Mouse (Mus musculus) C2C12 (cell line): ENCODE measurements around the gene Rem1. TPM values are rescaled to one million over a fixed set of nuclear protein-coding genes. Genes with fewer than 3 reads are reported as not detected.
"Not testable (repeated sequence)": the region's sequence is repeated elsewhere in the genome, so short reads cannot be mapped to it uniquely, and the experiment has no call there.

Experiments
- H3K27me3 ChIP-seq: one replicate; pipeline ENCODE4 v1.6.1; 2011; ENCODE audit not compliant: control insufficient read depth, insufficient read depth, insufficient read length
- H3K36me3 ChIP-seq: one replicate; pipeline ENCODE4 v1.6.1; 2011; ENCODE audit not compliant: control insufficient read depth, insufficient read depth
- H3K4me3 ChIP-seq: one replicate; pipeline ENCODE4 v1.5.1; 2011; ENCODE audit warnings: mild to moderate bottlenecking, control low read depth; ENCODE audit not compliant: poor library complexity, insufficient read depth, severe bottlenecking
- H3K79me2 ChIP-seq: one replicate; pipeline ENCODE4 v1.6.1; 2011; ENCODE audit not compliant: control insufficient read depth, insufficient read depth
- H3K79me3 ChIP-seq: one replicate; pipeline ENCODE4 v1.6.1; 2011; ENCODE audit warnings: low read depth, control low read depth
- H3ac ChIP-seq: one replicate; pipeline ENCODE3; 2011; ENCODE audit warnings: low read depth; ENCODE audit not compliant: control insufficient read depth, insufficient read length
- CEBPB ChIP-seq: IDR thresholded peaks from one replicate; pipeline ENCODE4 v1.6.1; 2011; ENCODE audit warnings: low read depth, mild to moderate bottlenecking, control low read depth, moderate library complexity
- CTCF ChIP-seq: IDR thresholded peaks from one replicate; pipeline ENCODE4 v1.5.1; 2011; ENCODE audit not compliant: control insufficient read depth, insufficient read depth, insufficient read length
- FOSL1 ChIP-seq: IDR thresholded peaks from one replicate; pipeline ENCODE4 v1.8.0; 2011; ENCODE audit warnings: mild to moderate bottlenecking, low read length; ENCODE audit not compliant: poor library complexity, insufficient read depth, severe bottlenecking
- MAX ChIP-seq: IDR thresholded peaks from one replicate; pipeline ENCODE4 v1.6.1; 2011; ENCODE audit warnings: mild to moderate bottlenecking, control low read depth
- MYOD1 ChIP-seq: IDR thresholded peaks from one replicate; pipeline ENCODE4 v1.6.1; 2011; ENCODE audit warnings: low read depth; ENCODE audit not compliant: control insufficient read depth, insufficient read length
- MYOG ChIP-seq: IDR thresholded peaks from one replicate; pipeline ENCODE4 v1.6.1; 2011; ENCODE audit not compliant: control insufficient read depth, insufficient read length; ENCODE audit errors: extremely low read depth
- USF1 ChIP-seq: IDR thresholded peaks from one replicate; pipeline ENCODE4 v1.6.1; 2011; ENCODE audit warnings: low read depth, mild to moderate bottlenecking, control low read depth, moderate library complexity
- polyA plus RNA-seq: library from polyadenylated mRNA; unstranded; fragments of >200 nt; fragmentation: generic; extraction: Trizol; gene quantifications from one replicate; pipeline ENCODE4 v1.2.1, GENCODE M21; 2012; ENCODE audit warnings: missing spikeins

The Rem1 gene
- polyA plus RNA-seq, 1 experiment: 38.7 TPM

DNA sequence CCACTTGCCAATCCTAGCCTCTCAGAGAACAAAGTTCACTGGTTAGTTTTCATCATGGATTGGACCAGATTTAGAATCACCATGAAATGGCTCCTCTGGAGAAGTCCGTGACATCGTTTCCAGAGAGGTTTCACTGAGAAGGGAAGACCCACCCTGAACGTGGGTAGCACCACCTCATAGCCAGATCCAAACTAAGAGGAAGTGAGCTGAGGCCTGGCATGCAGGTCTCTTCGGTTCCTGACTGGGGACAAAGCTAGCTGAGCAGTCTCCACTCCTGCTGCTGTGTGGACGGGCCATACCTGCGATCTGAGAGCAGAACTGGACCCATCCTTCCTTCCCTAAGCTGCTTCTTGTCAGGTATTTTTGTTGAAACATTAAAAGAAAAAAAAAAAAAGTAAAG lies 34.4 kb downstream of the Rem1 start:
- no peaks in the 10 kb centered on the region for H3K36me3 ChIP-seq
- H3K27me3 ChIP-seq: no peaks in the 10 kb centered on the region
- TF ChIP-seq MYOG (no peak), FOSL1 (no peak), MAX (no peak), USF1 (no peak), CEBPB (no peak), MYOD1 (no peak), CTCF (no peak)

DNA sequence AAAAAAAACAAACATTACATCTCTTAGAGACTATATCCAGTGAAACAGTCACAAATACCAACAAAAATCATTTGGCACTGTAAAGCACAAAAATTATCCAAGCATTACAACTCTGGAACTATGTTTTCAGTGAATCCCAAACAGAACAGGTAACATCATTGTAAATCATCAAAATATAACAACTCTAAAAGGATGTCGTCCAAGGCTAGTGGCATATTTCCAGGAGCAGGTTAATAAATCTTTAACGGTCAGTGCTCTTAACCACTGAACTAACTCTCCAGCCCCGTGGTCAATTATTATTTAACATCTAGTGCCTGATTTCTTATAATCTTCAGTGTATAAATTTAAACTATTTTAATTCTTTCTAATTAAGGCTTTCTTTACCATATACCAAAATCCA lies 39.4 kb downstream of the Rem1 start:
- H3K4me3 ChIP-seq, H3K27me3 ChIP-seq, H3K36me3 ChIP-seq, H3ac ChIP-seq: not testable (repeated sequence)
- H3K79me2 ChIP-seq: peaks cover 20% of the 10 kb centered on the region
- peaks cover 17% of the 10 kb centered on the region for H3K79me3 ChIP-seq

More for the DNA sequence above, 34.4 kb downstream of the Rem1 start:
- no peaks in the 10 kb centered on the region for H3K79me3 ChIP-seq
- H3K79me2 ChIP-seq: no peaks in the 10 kb centered on the region
- H3ac ChIP-seq: no peak overlapping the region
- no peak overlapping the region for H3K4me3 ChIP-seq

DNA sequence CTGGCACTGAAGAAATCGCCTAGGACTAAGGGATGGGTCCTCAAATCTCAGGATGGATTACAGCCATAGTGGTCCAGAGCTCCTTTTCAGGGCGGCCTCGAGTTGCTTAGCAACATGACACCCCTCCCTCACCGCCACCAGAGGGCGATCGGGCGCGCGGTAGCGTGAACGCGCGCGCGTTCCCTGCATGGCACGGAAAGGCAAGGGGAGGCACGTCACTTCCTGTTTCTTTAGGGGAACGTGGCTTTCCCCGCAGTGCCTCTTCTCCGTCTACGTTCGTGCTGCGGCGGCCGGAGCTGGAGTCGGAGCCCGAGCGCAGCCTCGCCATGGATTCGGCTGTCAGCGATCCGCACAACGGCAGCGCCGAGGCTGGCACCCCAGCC lies 42.5 kb downstream of the Rem1 start, which contains the start of gene H13:
Gene H13 (plus strand): TSS at position 206 of the 383 bp plus-strand sequence.
- peak within 1 kb of the TSS; percentile 79 for H3ac ChIP-seq
- H3K36me3 ChIP-seq: peaks cover 27% of the 10 kb centered on the region
- H3K27me3 ChIP-seq: no peaks in the 10 kb centered on the region
- peaks cover 47% of the 10 kb centered on the region for H3K79me3 ChIP-seq
- TF ChIP-seq MAX (peak; percentile 94), MYOD1 (no peak), CTCF (peak; percentile 96)
- H3K79me2 ChIP-seq: peaks cover 51% of the 10 kb centered on the region
- peak within 1 kb of the TSS; percentile 97 for H3K4me3 ChIP-seq

DNA sequence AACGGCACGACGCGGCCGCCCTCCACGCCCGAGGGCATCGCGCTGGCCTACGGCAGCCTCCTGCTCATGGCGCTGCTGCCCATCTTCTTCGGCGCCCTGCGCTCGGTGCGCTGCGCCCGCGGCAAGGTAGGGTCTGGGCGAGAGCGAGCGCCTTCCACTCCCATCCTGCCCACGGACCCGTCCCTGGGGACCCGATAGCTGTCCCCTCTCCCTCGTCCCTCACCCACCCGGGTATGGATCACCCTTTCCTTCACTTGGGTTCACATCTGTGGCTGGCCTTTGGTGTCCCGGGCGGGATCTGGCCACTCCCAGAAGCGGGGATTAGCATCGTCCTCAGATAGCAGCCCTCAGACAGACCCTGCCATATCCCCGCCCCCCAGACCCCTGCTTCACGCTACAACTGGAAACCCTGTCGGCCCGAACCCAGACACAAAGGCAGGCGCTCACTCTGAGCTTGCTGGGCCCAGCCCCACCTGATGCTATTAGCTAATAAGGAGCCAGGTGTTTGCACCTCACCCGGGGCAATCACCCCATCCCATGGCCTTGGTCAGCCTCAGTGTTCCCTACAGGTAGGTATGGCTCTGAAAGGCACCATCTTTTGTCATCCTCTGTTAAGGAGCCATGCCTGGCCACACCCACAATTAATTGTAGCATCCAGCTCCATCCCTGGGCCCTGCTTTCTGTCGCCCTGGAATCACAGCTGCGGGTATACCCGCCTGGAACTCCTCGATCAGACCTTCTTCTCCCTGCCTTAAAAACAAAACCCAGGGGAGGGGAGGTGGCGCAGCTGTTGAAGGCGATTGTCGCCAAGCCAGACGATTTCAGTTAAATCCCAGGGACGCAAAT lies 43.1 kb downstream of the Rem1 start:
- peaks cover 51% of the 10 kb centered on the region for H3K79me3 ChIP-seq
- H3K36me3 ChIP-seq: peaks cover 32% of the 10 kb centered on the region
- no peak for TF ChIP-seq MYOG
- no peak for TF ChIP-seq CEBPB
- TF ChIP-seq USF1: no peak
- TF ChIP-seq CTCF: no peak
- TF ChIP-seq MAX: no peak
- TF ChIP-seq MYOD1: no peak
- no peak for TF ChIP-seq FOSL1
- H3K4me3 ChIP-seq: peak overlapping the region; percentile 97
- peaks cover 57% of the 10 kb centered on the region for H3K79me2 ChIP-seq
- no peaks in the 10 kb centered on the region for H3K27me3 ChIP-seq
- H3ac ChIP-seq: peak overlapping the region; percentile 79

DNA sequence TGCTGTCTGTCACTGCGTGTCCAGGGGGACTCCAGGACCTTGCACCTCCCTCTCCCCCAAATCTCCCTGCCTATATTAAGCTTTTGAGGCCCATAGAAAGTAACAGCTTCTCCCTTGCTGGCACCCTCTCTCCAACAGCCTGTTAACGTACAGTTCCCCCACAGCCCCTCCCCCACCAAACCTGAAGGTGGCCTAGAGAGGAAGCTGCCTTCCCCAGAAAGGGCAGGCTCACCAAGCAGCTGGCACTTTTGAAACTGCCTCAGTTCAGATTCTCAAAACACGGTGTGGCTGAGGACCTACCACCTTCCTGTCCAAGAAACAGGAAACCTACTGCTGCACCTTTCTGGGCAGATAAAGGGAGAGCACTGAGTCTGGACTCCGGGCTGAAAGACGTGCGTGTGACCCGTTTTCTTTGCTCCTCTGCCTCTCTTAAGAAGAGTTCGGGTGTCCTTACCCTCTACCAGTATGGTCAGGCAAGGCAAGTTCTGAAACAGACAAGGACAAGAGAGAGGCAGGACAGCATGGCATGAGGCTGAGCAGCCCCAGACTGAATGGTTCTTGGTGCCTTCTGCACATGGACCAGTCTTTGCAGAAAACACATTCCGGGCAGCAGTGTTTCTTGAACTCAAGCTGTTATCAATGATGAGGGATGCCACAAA lies 44.4 kb downstream of the Rem1 start:
- TF ChIP-seq MAX: no peak
- no peak for TF ChIP-seq FOSL1
- H3K79me2 ChIP-seq: peaks cover 69% of the 10 kb centered on the region
- H3K36me3 ChIP-seq: peaks cover 44% of the 10 kb centered on the region
- H3K79me3 ChIP-seq: peaks cover 63% of the 10 kb centered on the region
- H3ac ChIP-seq: peak overlapping the region; percentile 82
- no peaks in the 10 kb centered on the region for H3K27me3 ChIP-seq
- peak overlapping the region; percentile 97 for H3K4me3 ChIP-seq

DNA sequence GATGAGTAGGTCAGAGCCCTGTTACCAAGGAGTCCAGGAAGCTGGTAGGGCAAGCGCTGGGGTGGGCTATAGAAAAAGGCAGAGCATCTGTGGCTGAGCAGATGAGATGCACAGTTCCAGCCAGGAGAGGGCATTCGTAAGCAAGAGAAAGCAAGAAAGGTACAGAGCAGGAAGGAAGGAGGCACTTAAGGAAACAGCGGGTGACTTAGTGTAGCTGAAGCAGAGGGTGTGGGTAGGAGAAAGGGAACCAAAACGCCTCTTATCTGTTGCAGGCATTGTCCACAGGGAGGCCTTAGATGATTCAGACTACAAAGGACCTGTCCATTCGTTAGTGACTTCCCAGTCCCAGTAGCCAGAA lies 44.9 kb downstream of the Rem1 start:
- H3K79me2 ChIP-seq: peaks cover 75% of the 10 kb centered on the region
- peak overlapping the region; percentile 82 for H3ac ChIP-seq
- TF ChIP-seq USF1 (no peak), CTCF (peak; percentile 21), MAX (no peak)
- peaks cover 49% of the 10 kb centered on the region for H3K36me3 ChIP-seq
- H3K27me3 ChIP-seq: no peaks in the 10 kb centered on the region
- peaks cover 68% of the 10 kb centered on the region for H3K79me3 ChIP-seq
- H3K4me3 ChIP-seq: peak overlapping the region; percentile 97
